Mouse (Mus musculus) small intestine, adult 2 months (tissue): ENCODE measurements around the gene Grasp. TPM values are rescaled to one million over a fixed set of nuclear protein-coding genes. Genes with fewer than 3 reads are reported as not detected.

Source experiments
- H3K27ac ChIP-seq: fragments of 200-500 bp; 2 replicates; pipeline ENCODE4 v1.5.1; 2012; ENCODE audit warnings: low read depth, low read length, control low read depth, inconsistent platforms; ENCODE audit not compliant: insufficient read depth
- H3K27me3 ChIP-seq: fragments of 200-500 bp; 2 replicates; pipeline ENCODE4 v1.6.1; 2012; ENCODE audit warnings: mild to moderate bottlenecking, moderate library complexity, low read length, inconsistent platforms; ENCODE audit not compliant: control insufficient read depth, insufficient read depth
- H3K36me3 ChIP-seq: fragments of 200-500 bp; 2 replicates; pipeline ENCODE4 v1.6.1; 2012; ENCODE audit warnings: mild to moderate bottlenecking, low read length, control low read depth, inconsistent platforms; ENCODE audit not compliant: control insufficient read depth, insufficient read depth
- H3K4me1 ChIP-seq: fragments of 200-500 bp; 2 replicates; pipeline ENCODE4 v1.6.1; 2012; ENCODE audit warnings: low read length, inconsistent platforms, mixed read lengths; ENCODE audit not compliant: control insufficient read depth, insufficient read depth, insufficient read length
- H3K4me3 ChIP-seq: fragments of 200-500 bp; 2 replicates; pipeline ENCODE4 v1.5.1; 2012; ENCODE audit warnings: low read depth, mild to moderate bottlenecking, control low read depth, inconsistent platforms, low read length, moderate library complexity
- CTCF ChIP-seq: fragments of 200-500 bp; IDR thresholded peaks from 2 replicates; pipeline ENCODE4 v1.5.1; 2012; ENCODE audit warnings: low read depth, mild to moderate bottlenecking, control low read depth, inconsistent platforms, low read length, moderate library complexity, mixed read lengths; ENCODE audit not compliant: insufficient replicate concordance, insufficient read length; ENCODE audit errors: extremely low read depth
- POLR2A ChIP-seq: fragments of 200-500 bp; IDR thresholded peaks from 2 replicates; pipeline ENCODE4 v1.6.1; 2012; ENCODE audit warnings: low read depth, mild to moderate bottlenecking, control low read depth, inconsistent platforms, low read length, moderate library complexity
- WGBS: fragments of 180-500 bp; shearing (Covaris S2); methylation state at CpG from one replicate; pipeline ENCODE4 v1.1.7; 2018; 5-methylcytosine and 5-hydroxymethylcytosine counted together
- polyA plus RNA-seq: library from polyadenylated mRNA; depleted of rRNA; stranded (reverse); fragments of >200 nt; gene quantifications from 2 replicates; pipeline ENCODE4 v1.2.3, GENCODE M21; 2012

The Grasp gene
- polyA plus RNA-seq, 1 experiment = 7.3 TPM

DNA sequence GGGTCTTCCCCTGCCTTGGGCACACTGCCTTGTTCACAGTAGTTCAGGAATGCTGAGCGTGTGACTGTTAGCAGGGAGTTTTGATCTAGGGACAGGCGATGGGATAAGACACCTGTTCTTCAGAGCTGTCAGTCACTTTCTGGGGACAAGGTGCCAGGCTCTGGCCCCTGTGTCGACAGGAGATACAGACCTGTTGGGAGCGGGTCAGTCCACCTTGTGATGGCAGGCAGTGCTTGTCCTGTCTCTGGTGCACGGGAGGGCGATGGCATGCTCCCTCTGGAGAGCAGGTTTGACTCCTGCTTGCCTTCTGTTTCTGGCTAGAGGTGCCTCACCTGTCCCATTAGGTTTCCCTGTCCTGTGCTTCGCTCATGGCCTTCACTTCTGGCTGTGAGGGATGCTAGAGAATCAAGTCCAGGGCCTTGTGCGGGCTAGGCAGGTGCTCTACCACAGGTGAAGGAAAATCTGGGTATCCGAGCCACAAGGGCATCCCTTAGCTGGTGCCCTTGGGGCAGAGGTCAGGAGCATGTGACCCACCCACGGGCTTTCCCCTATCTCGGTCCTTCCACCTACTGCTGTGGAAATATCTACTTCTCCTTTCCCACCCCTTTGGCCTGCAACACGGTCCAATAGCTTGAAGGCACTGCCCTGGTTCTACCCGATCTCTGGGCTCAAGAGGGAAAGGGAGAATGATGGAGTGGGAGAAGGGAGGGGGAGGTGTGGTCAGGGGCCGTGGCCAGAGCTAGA lies 32.6 kb downstream of the Grasp start:
- Histone ChIP-seq H3K4me3 (no peak overlapping the region), H3K27ac (no peak overlapping the region), H3K27me3 (peaks cover 9% of the 10 kb centered on the region), H3K36me3 (no peaks in the 10 kb centered on the region), H3K4me1 (peaks cover 6% of the 10 kb centered on the region)
- TF ChIP-seq POLR2A = no peak
- TF ChIP-seq CTCF = no peak
- 72% methylated on average over 14 of the region's 14 CpGs for WGBS

DNA sequence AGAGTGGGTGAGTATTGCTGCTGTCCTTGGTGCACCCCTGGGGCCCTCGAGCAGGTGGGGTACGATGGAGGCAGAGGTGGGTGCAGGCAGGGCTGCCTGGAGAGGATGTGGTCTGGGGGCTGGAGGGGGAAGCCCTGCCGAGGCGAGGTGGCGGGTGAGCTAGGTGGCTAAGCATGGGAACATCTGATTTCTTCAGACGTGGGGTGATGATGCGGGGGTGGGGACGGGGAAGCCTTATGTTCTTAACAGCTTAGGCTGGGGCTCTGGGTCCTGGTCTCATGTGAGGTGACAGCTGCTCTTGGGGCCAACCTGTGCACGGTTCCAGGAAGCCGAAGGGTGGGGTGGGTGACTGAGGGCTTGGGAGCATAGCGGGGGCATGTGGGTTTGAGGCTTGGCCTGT lies 34.4 kb downstream of the Grasp start:
- Histone ChIP-seq H3K27ac (no peak overlapping the region), H3K4me1 (peaks cover 6% of the 10 kb centered on the region), H3K4me3 (no peak overlapping the region), H3K36me3 (no peaks in the 10 kb centered on the region), H3K27me3 (peaks cover 9% of the 10 kb centered on the region)
- 80% methylated on average over 11 of the region's 11 CpGs for WGBS
- TF ChIP-seq CTCF (no peak), POLR2A (no peak)

DNA sequence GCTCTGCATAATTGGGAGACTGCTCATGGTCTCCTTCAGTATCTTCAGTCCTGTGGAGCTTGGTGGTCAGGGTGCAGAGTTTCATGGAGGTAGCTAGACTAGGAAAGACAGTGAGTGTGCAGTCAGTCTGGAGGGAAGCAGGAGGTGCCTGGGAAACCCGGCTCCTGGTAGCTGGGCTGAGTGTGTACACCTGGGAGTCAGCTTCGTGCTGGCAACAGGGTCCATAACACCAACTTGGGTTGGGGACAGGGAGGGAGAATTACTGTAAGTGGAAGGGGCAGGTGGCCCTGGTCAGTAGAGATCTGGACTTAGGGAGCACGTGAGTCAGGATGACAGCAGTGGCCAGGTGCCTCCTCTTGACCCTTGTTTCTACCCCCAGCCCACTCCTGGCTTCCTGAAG lies 35.9 kb downstream of the Grasp start:
- TF ChIP-seq POLR2A = no peak
- TF ChIP-seq CTCF = no peak
- no peaks in the 10 kb centered on the region; the same call in none of the 2 replicates for H3K4me1 ChIP-seq
- WGBS = 78% methylated on average over 3 of the region's 3 CpGs

DNA sequence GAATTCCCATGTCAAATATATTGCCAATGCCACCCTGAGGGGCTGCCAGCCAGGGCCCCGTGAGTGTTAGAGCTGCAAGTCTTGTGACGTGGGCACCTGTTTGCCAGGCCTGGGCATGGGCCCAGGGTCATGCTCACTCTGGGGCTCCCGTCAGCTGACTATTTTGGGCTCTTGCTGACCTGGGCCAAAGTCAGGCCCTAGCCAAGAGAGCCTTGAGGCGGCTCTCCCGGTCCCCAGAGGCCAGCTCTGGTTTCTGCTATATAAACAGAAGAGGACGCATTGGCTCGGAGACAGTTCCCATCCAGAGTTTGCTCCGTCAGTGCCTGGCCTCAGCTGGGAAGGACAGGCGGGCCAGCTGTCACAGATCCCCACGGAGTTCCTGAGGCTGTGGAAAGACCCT lies 36.4 kb downstream of the Grasp start:
- Histone ChIP-seq H3K4me1 (no peaks in the 10 kb centered on the region; the same call in none of the 2 replicates), H3K27me3 (no peaks in the 10 kb centered on the region), H3K36me3 (no peaks in the 10 kb centered on the region), H3K27ac (peak overlapping the region; percentile 66), H3K4me3 (no peak overlapping the region)
- TF ChIP-seq POLR2A (no peak), CTCF (no peak)
- WGBS = 65% methylated on average over 10 of the region's 10 CpGs

More for the DNA sequence above, 35.9 kb downstream of the Grasp start:
- no peaks in the 10 kb centered on the region for H3K27me3 ChIP-seq
- peak overlapping the region; percentile 40 for H3K27ac ChIP-seq
- no peaks in the 10 kb centered on the region for H3K36me3 ChIP-seq
- H3K4me3 ChIP-seq = no peak overlapping the region

DNA sequence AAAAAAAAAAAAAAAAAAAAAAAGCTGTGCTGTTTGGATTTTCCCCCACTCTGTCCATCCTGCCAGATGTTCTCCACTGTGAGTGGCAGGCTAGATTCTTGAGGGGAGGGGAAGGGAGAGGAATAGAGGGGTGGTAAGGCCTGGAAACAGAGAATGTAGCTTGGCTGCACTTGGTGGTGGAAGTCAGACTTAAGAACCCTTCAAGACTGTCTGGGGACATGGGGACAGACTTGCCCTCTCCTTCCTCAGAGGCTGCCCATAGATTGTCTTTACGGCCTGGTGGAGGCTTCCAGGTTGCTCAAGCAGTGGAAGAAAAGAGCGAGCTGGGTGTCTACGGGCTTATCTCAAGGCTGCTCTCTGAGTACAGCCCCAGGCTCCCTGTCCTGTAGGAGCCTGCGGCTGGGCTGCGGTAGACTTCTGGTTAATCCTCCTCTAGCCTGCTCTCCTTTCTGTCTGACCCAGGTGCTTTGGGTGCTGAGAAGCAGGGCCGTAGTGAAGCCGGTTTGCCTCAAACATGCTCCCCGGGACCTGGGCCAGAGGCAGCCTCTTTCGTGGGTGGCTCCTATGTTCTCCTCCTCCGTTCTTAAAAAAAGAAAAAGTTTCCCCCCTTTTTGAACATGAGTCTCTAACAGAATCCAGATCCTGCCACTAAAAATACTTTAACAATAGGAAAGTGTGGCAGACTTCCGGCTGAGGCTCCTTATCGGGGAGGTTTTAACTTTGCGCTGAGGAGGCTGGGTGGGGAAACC lies 37.1 kb downstream of the Grasp start:
- no peak overlapping the region for H3K4me3 ChIP-seq
- peak overlapping the region; percentile 66 for H3K27ac ChIP-seq
- WGBS = 61% methylated on average over 13 of the region's 13 CpGs
- no peaks in the 10 kb centered on the region for H3K27me3 ChIP-seq
- H3K36me3 ChIP-seq = no peaks in the 10 kb centered on the region
- peaks cover 2% of the 10 kb centered on the region for H3K4me1 ChIP-seq
- TF ChIP-seq CTCF = no peak
- TF ChIP-seq POLR2A = no peak

DNA sequence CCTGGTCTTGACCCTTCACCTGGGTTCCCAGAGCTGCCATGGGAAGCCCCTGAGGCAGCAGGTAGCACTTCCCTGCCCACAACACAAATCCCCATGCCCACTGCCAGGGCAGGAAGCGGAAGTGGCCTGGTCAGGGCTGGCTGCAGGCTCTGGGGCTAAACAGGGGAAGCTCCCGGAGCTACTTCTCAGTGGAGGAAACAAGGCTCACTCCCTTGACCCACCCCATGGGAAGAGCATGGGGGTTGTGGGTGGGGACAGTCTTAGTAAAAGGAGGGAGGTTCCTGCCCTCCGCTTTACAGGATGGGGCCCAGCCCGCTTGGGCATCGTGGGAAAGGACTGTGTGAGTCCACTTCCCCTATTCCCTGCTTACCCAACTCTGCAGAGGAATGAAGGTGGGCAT lies 38.5 kb downstream of the Grasp start:
- peaks cover 12% of the 10 kb centered on the region; the same call in 1 of the 2 replicates for H3K27me3 ChIP-seq
- no peak overlapping the region for H3K4me3 ChIP-seq
- TF ChIP-seq CTCF (no peak), POLR2A (no peak)
- H3K27ac ChIP-seq = no peak overlapping the region
- H3K4me1 ChIP-seq = peaks cover 5% of the 10 kb centered on the region
- no peaks in the 10 kb centered on the region for H3K36me3 ChIP-seq
- WGBS = 58% methylated on average over 5 of the region's 5 CpGs

DNA sequence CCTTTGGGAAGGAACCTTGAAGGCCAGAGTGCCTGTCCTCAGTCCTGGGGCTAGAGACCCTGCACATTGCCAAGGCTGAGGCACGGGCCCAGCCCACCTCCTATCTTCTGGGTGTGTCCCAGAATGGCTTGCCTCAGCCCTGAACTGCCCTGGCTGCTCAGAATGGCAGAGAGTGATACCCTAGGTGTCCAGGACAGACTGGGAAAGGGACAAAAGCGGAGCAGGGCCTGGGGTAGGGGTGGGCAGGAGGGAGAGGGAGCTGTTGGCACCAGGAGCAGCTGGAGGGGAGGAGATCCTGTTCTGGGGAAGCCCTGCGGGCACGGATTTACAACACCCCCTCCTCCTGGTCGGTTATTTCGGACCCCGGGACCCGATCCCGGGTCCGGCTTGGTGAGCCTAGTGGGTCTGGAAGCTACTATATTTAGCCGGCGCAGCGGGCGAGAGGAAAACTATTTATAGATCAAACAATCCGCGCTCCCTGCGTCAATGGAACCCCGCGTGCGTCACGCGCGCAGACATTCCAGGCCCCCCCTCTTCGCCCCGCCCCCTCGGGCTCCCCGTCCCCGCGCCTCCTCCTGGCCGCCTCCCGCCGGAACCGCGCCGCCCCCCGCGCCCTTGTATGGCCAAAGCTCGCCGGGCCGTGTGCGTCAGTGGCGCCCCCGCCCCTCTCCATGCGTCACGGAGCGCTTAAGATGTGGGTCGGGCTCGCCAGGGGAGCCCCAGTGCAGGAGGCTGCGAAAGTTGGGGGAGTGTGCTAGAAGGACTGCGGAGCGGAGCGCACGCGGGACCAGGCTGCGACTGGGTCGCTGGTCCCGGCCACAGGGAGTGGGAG lies 42.4 kb downstream of the Grasp start:
- Histone ChIP-seq H3K4me1 (peaks cover 5% of the 10 kb centered on the region), H3K4me3 (peak overlapping the region; percentile 70), H3K36me3 (no peaks in the 10 kb centered on the region), H3K27me3 (peaks cover 12% of the 10 kb centered on the region; the same call in 1 of the 2 replicates), H3K27ac (peak overlapping the region; percentile 29)
- 2% methylated on average over 57 of the region's 57 CpGs for WGBS
- TF ChIP-seq CTCF (no peak), POLR2A (peak; percentile 55; the same call in 1 of the 2 replicates)
